Mouse (Mus musculus) cerebellum, adult 2 months (tissue): ENCODE data around the gene Zfp316.

Source experiments
- CTCF ChIP-seq: fragments of 200-500 bp; IDR thresholded peaks from 2 replicates; pipeline ENCODE4 v1.5.1; 2011; ENCODE audit warnings: low read depth, mild to moderate bottlenecking, control low read depth, low read length, moderate library complexity, borderline replicate concordance; ENCODE audit not compliant: insufficient read depth
- POLR2A ChIP-seq: fragments of 200-500 bp; IDR thresholded peaks from 2 replicates; pipeline ENCODE4 v1.6.1; 2011; ENCODE audit warnings: low read length, control low read depth, borderline replicate concordance; ENCODE audit not compliant: insufficient read depth

GRCm38 (mm10) chr5:143244926-143245325 lies 24.9 kb downstream of the Zfp316 start:
- TF ChIP-seq CTCF, result no peak
- no peak for TF ChIP-seq POLR2A
